Mouse (Mus musculus) limb, embryonic 13.5 days (tissue): Measurements from ENCODE around the gene Phkg2. TPM values are rescaled to one million over a fixed set of nuclear protein-coding genes. Genes with fewer than 3 reads are reported as not detected.
A peak's percentile ranks its signal among the peaks of the same experiment; 100 is the strongest.

Source experiments
- ATAC-seq: fragments of 200-750 bp; cut with Nextera tagmentation; 2 replicates; pipeline ENCODE4 v1.8.0; 2017; ENCODE audit warnings: low read depth, moderate number of reproducible peaks, moderate TSS enrichment; ENCODE audit not compliant: low FRiP score
- H3K27ac ChIP-seq: fragments of 300-500 bp; sonication (generic); 2 replicates; pipeline ENCODE4 v1.5.1; 2015; ENCODE audit warnings: inconsistent platforms, mild to moderate bottlenecking, moderate library complexity
- H3K27me3 ChIP-seq: fragments of 300-500 bp; sonication (generic); 2 replicates; pipeline ENCODE4 v1.6.1; 2015; ENCODE audit warnings: mild to moderate bottlenecking, inconsistent platforms
- H3K36me3 ChIP-seq: fragments of 300-500 bp; sonication (generic); 2 replicates; pipeline ENCODE4 v1.6.1; 2015; ENCODE audit warnings: inconsistent platforms, mild to moderate bottlenecking, moderate library complexity
- H3K4me1 ChIP-seq: fragments of 300-500 bp; sonication (generic); 2 replicates; pipeline ENCODE4 v1.6.1; 2015; ENCODE audit warnings: inconsistent platforms
- H3K4me2 ChIP-seq: fragments of 300-500 bp; sonication (generic); replicated peaks from 2 replicates; pipeline ENCODE4 v1.6.1; 2015; ENCODE audit warnings: inconsistent platforms, mild to moderate bottlenecking, moderate library complexity
- H3K4me3 ChIP-seq: fragments of 300-500 bp; sonication (generic); 2 replicates; pipeline ENCODE4 v1.5.1; 2015; ENCODE audit warnings: moderate library complexity, mild to moderate bottlenecking, inconsistent platforms
- H3K9ac ChIP-seq: fragments of 300-500 bp; sonication (generic); 2 replicates; pipeline ENCODE4 v1.6.1; 2015; ENCODE audit warnings: mild to moderate bottlenecking, inconsistent platforms
- H3K9me3 ChIP-seq: fragments of 300-500 bp; sonication (generic); 2 replicates; pipeline ENCODE4 v1.6.1; 2016; ENCODE audit warnings: inconsistent platforms
- WGBS: fragments of 180-500 bp; shearing (Covaris S2); methylation state at CpG from one replicate; pipeline ENCODE4 v1.1.7; 2015; 5-methylcytosine and 5-hydroxymethylcytosine counted together
- polyA plus RNA-seq: library from polyadenylated mRNA; unstranded; fragments of >200 nt; fragmentation: Nextera tagmentation; extraction: Ambion mirVana; gene quantifications from 2 replicates; pipeline ENCODE4 v1.2.1, GENCODE M21; 2015

The Phkg2 gene
- polyA plus RNA-seq, 1 experiment from 2014 or later, result 39.0 TPM

DNA sequence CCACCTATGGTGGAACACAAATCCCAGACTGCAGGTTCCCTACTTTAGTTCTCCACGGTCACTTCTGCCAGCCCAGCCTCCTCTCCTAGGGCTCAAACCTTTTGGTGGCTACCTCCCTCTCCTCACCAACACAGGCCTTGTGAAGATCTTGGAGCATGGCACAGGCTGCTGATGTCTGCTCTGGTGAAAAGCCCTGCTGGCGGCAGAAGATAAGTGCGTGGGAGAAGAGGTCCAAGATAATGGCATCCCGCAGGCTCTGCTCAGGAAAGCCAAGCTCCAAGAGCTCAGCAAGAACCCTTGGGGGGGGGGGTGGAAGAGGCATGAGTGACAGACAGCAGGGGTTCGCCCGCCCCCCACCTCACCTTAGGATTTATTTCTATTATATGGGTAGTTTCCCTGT is 13.0 kb downstream of the Phkg2 start:
- 89% methylated on average over 6 of the region's 6 CpGs for WGBS

DNA sequence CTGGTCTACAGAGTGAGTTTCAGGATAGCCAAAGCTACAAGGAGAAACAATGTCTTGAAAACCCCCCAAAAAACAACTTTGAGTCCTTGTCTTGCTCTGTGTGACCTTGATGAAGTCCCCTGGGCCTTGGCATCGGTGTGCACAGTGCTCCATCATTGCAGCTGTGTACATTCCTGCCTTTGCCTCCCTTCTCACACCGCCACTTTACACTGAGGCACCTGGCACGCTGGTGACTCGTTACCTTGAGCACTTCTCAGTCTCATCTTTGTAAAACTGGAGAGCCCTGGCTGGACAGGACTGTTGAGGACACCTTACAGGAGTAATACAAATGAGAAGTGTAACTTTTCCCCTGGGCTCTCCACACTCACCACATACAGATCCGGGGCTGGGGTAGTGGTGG is 14.1 kb downstream of the Phkg2 start:
- Histone ChIP-seq H3K9me3 (no peaks in the 10 kb centered on the region), H3K4me1 (peaks cover 18% of the 10 kb centered on the region), H3K36me3 (peaks cover 56% of the 10 kb centered on the region), H3K4me2 (peak overlapping the region; percentile 92), H3K27me3 (no peaks in the 10 kb centered on the region), H3K9ac (peak overlapping the region; percentile 70), H3K27ac (0 out of 2 replicates have a peak overlapping the region, but pooled peaks have one; percentile 52), H3K4me3 (peak overlapping the region; percentile 90)
- ATAC-seq, result no peak
- 67% methylated on average over 5 of the region's 5 CpGs for WGBS

More for the DNA sequence above, 13.0 kb downstream of the Phkg2 start:
- H3K4me3 ChIP-seq, result no peak overlapping the region
- H3K36me3 ChIP-seq, result peaks cover 54% of the 10 kb centered on the region
- ATAC-seq, result no peak
- no peak overlapping the region for H3K9ac ChIP-seq
- peaks cover 18% of the 10 kb centered on the region for H3K4me1 ChIP-seq
- H3K4me2 ChIP-seq, result no peak overlapping the region
- no peak overlapping the region for H3K27ac ChIP-seq
- H3K9me3 ChIP-seq, result no peaks in the 10 kb centered on the region
- H3K27me3 ChIP-seq, result no peaks in the 10 kb centered on the region

- H3K36me3 ChIP-seq, result peaks cover 56% of the 10 kb centered on the region
- H3K9ac ChIP-seq, result peak within 1 kb of the TSS; percentile 86
Observed at GRCm38 (mm10) chr7:127588011-127588871, 15.1 kb downstream of the Phkg2 start, which contains the start of the genes Ccdc189 and Rnf40. Ccdc189 (minus strand) TSS chr7:127588595. Rnf40 (plus strand) TSS chr7:127588767.

DNA sequence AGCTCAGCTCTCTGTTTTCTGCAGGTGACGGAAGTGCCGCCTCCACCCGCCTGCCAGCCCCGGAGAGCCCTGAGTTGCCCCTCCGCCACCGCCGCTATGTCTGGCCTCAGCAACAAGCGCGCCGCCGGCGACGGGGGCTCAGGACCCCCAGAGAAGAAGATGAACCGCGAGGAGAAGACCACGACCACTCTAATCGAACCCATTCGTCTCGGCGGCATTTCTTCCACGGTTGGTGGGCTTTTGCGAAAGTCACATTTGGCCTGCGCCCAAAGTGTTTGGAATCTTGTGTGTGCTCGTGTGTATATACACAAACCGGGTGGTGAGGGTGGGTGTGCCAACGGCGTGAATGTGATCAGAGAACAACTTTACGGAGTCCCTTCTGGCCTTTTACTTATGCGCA is 15.8 kb downstream of the Phkg2 start:
- peaks cover 56% of the 10 kb centered on the region for H3K36me3 ChIP-seq
- WGBS, result 5% methylated on average over 28 of the region's 29 CpGs

More at GRCm38 (mm10) chr7:127588011-127588871, 15.1 kb downstream of the Phkg2 start, which contains the start of the genes Ccdc189 and Rnf40:
- Histone ChIP-seq H3K4me2 (peak within 1 kb of the TSS; percentile 92), H3K4me3 (peak within 1 kb of the TSS; percentile 90), H3K27ac (peak within 1 kb of the TSS; percentile 52; the same call in 1 of the 2 replicates), H3K27me3 (no peaks in the 10 kb centered on the region), H3K9me3 (no peaks in the 10 kb centered on the region), H3K4me1 (peaks cover 18% of the 10 kb centered on the region)
- under 1% methylated on average over 50 of the region's 50 CpGs for WGBS
- peak; percentile 99 for ATAC-seq

GRCm38 (mm10) chr7:127589637-127590036 is 16.5 kb downstream of the Phkg2 start:
- no peaks in the 10 kb centered on the region for H3K27me3 ChIP-seq
- H3K4me1 ChIP-seq, result peaks cover 18% of the 10 kb centered on the region
- peak overlapping the region; percentile 86; the same call in 1 of the 2 replicates for H3K9ac ChIP-seq
- peak overlapping the region; percentile 92 for H3K4me2 ChIP-seq
- no peaks in the 10 kb centered on the region for H3K9me3 ChIP-seq
- H3K36me3 ChIP-seq, result peaks cover 56% of the 10 kb centered on the region
- ATAC-seq, result no peak
- no peak overlapping the region for H3K27ac ChIP-seq
- 89% methylated on average over 9 of the region's 9 CpGs for WGBS
- peak overlapping the region; percentile 90 for H3K4me3 ChIP-seq

More for the DNA sequence above, 15.8 kb downstream of the Phkg2 start:
- no peaks in the 10 kb centered on the region for H3K27me3 ChIP-seq
- peak overlapping the region; percentile 86 for H3K9ac ChIP-seq
- peak overlapping the region; percentile 92 for H3K4me2 ChIP-seq
- H3K4me1 ChIP-seq, result peaks cover 18% of the 10 kb centered on the region
- H3K27ac ChIP-seq, result no peak overlapping the region
- no peaks in the 10 kb centered on the region for H3K9me3 ChIP-seq
- H3K4me3 ChIP-seq, result peak overlapping the region; percentile 90
- no peak for ATAC-seq

DNA sequence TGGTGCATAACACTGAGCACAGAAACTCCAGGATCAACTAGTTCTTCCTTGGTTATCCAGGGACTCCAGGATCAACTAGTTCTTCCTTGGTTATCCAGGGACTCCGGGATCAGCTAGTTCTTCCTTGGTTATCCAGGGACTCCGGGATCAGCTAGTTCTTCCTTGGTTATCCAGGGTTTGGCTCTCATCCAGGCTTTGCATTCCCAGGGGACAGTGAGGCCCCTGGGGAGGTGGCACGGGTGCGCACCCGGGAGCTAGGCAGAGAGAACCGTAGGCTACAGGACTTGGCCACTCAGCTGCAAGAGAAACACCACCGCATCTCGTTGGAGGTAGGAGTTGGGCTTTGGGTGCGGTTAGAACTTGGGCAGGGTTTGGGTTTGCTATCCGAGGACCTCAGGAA is 18.0 kb downstream of the Phkg2 start:
- no peaks in the 10 kb centered on the region for H3K9me3 ChIP-seq
- H3K27me3 ChIP-seq, result no peaks in the 10 kb centered on the region
- no peak overlapping the region for H3K9ac ChIP-seq
- WGBS, result 94% methylated on average over 10 of the region's 10 CpGs
- H3K4me3 ChIP-seq, result no peak overlapping the region
- no peak for ATAC-seq
- H3K4me1 ChIP-seq, result peaks cover 18% of the 10 kb centered on the region
- no peak overlapping the region for H3K4me2 ChIP-seq
- H3K36me3 ChIP-seq, result peaks cover 66% of the 10 kb centered on the region
- no peak overlapping the region for H3K27ac ChIP-seq

DNA sequence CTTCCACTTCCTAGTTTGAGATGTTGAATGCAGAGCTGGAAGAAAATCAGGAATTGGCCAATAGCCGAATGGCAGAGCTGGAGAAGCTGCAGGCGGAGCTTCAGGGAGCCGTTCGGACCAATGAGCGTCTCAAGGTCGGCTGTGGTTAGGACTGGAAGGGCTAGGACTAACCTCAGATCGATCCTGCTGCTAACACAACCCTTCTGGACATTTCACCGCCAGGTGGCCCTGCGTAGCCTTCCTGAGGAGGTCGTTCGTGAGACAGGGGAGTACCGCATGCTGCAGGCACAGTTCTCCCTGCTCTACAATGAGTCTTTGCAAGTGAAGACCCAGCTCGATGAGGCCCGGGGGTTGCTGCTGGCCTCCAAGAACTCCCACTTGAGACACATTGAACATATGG is 19.4 kb downstream of the Phkg2 start:
- no peak overlapping the region for H3K4me3 ChIP-seq
- no peak for ATAC-seq
- H3K27me3 ChIP-seq, result no peaks in the 10 kb centered on the region

GRCm38 (mm10) chr7:127596747-127597146 is 23.6 kb downstream of the Phkg2 start:
- Histone ChIP-seq H3K4me2 (no peak overlapping the region), H3K27ac (no peak overlapping the region), H3K4me3 (no peak overlapping the region), H3K9ac (no peak overlapping the region), H3K4me1 (no peaks in the 10 kb centered on the region), H3K36me3 (peaks cover 99% of the 10 kb centered on the region), H3K27me3 (no peaks in the 10 kb centered on the region), H3K9me3 (no peaks in the 10 kb centered on the region)
- 94% methylated on average over 17 of the region's 17 CpGs for WGBS
- ATAC-seq, result no peak

More for the DNA sequence above, 19.4 kb downstream of the Phkg2 start:
- Histone ChIP-seq H3K9me3 (no peaks in the 10 kb centered on the region), H3K27ac (no peak overlapping the region), H3K4me1 (peaks cover 10% of the 10 kb centered on the region), H3K4me2 (no peak overlapping the region), H3K9ac (no peak overlapping the region), H3K36me3 (peaks cover 80% of the 10 kb centered on the region)
- 92% methylated on average over 14 of the region's 14 CpGs for WGBS

DNA sequence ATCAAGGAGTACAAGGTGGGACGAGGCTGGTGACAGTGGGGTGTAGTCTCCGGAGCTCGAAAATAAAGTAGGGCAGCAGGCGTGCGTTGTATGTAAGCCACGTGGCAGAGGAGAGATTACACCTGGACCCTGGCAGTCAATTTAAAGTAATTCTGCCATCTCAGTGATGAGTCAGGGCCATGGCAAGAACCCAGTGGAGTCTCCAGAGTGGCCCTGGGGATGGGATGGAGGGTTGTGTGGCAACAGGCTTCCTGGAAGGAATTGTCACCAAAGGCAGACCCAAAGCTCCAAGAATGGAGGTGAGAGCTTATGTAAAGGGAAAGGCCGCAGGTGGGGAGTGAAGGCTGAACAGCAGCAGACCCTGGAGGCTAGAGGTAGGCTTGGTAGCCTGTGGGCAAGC is 27.5 kb downstream of the Phkg2 start:
- Histone ChIP-seq H3K4me2 (no peak overlapping the region), H3K36me3 (peaks cover 93% of the 10 kb centered on the region), H3K9me3 (no peaks in the 10 kb centered on the region), H3K27ac (no peak overlapping the region), H3K27me3 (no peaks in the 10 kb centered on the region), H3K9ac (no peak overlapping the region), H3K4me3 (no peak overlapping the region), H3K4me1 (no peaks in the 10 kb centered on the region)
- no peak for ATAC-seq
- WGBS, result 91% methylated on average over 7 of the region's 7 CpGs

DNA sequence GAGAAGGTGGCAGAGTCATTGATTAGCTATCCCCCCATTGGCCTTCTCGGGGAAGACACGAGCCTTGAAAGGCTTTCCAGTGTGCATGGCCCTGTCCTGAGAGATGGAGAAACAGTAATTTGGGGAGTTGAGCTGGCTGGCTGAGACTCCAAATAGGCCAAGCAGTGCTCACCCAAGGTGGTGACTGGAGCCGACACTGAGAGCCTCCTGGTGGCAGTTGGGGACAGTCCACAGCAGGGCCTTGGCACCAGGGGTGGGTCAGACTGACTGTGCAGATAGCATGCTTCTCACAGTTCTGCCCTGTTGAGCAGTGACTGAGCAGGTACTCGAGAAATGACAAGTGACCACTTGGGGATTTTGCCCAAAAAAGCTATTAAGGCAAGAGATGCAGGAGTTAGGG is 28.6 kb downstream of the Phkg2 start:
- no peaks in the 10 kb centered on the region for H3K27me3 ChIP-seq
- H3K4me1 ChIP-seq, result no peaks in the 10 kb centered on the region
- H3K4me2 ChIP-seq, result no peak overlapping the region
- ATAC-seq, result no peak
- H3K9me3 ChIP-seq, result no peaks in the 10 kb centered on the region
- 90% methylated on average over 4 of the region's 4 CpGs for WGBS
- H3K4me3 ChIP-seq, result no peak overlapping the region
- H3K9ac ChIP-seq, result no peak overlapping the region
- H3K27ac ChIP-seq, result no peak overlapping the region
- peaks cover 87% of the 10 kb centered on the region for H3K36me3 ChIP-seq

- 83% methylated on average over 2 of the region's 2 CpGs for WGBS
- H3K4me2 ChIP-seq, result no peak overlapping the region
- H3K36me3 ChIP-seq, result peaks cover 87% of the 10 kb centered on the region
- no peaks in the 10 kb centered on the region for H3K27me3 ChIP-seq
- H3K9ac ChIP-seq, result no peak overlapping the region
- no peaks in the 10 kb centered on the region for H3K4me1 ChIP-seq
- H3K9me3 ChIP-seq, result no peaks in the 10 kb centered on the region
- no peak overlapping the region for H3K27ac ChIP-seq
- no peak overlapping the region for H3K4me3 ChIP-seq
- ATAC-seq, result no peak
Observed at GRCm38 (mm10) chr7:127602903-127603302, 29.8 kb downstream of the Phkg2 start.

DNA sequence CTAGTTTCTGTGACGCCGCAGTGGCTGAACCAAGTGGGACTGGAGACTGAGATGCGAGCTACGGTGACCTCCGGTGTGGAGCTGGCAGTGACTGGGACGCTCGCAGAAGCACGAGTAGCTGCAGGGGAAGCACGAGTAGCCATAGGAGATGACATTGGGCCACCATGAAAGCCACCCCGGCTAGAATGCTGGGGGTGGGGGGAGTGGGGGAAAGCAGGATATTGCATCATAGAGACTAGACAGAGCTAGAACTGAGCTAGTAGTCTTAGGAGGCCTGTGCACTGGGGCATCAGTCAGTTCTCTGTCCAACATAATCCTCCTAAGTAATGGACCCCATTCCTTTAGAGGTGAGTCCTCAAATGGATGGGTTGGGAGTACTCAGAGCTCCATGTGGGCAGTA is 31.1 kb downstream of the Phkg2 start:
- H3K4me2 ChIP-seq, result no peak overlapping the region
- H3K9me3 ChIP-seq, result no peaks in the 10 kb centered on the region
- H3K27me3 ChIP-seq, result no peaks in the 10 kb centered on the region
- no peak for ATAC-seq
- no peaks in the 10 kb centered on the region for H3K4me1 ChIP-seq
- H3K36me3 ChIP-seq, result peaks cover 88% of the 10 kb centered on the region
- WGBS, result 87% methylated on average over 10 of the region's 10 CpGs
- H3K4me3 ChIP-seq, result no peak overlapping the region
- no peak overlapping the region for H3K27ac ChIP-seq
- no peak overlapping the region for H3K9ac ChIP-seq
